Mouse (Mus musculus) adrenal gland, postnatal 14 days (tissue): ENCODE measurements at regions not wholly inside any gene's neighbourhood (a gene's known extent, or its start where the extent isn't known, plus 50 kb on each side); places are given as distances from the start of the nearest gene placed in this dataset.

Source experiments
- DNase-seq: peaks from one replicate; pipeline ENCODE4 v3.0.0; 2021; ENCODE audit warnings: mixed read lengths

- DNase-seq, result no peak
Observed at GRCm38 (mm10) chr4:66622650-66623394, 204.6 kb upstream of the Tlr4 start.

GRCm38 (mm10) chr4:66618811-66619440, 208.5 kb upstream of the Tlr4 start:
- no peak for DNase-seq

- DNase-seq, result no peak
Observed at GRCm38 (mm10) chr4:66617743-66618736, 209.3 kb upstream of the Tlr4 start.

- DNase-seq, result no peak
Observed at GRCm38 (mm10) chr4:66617101-66617500, 210.3 kb upstream of the Tlr4 start.

- DNase-seq, result no peak
Observed at GRCm38 (mm10) chr4:66604849-66605248, 200.4 kb upstream of the Astn2 start.

GRCm38 (mm10) chr4:66598737-66599136, 194.3 kb upstream of the Astn2 start:
- no peak for DNase-seq

- no peak for DNase-seq
Observed at GRCm38 (mm10) chr4:66586647-66587046, 182.2 kb upstream of the Astn2 start.

- no peak for DNase-seq
Observed at GRCm38 (mm10) chr4:66586166-66586565, 181.8 kb upstream of the Astn2 start.

GRCm38 (mm10) chr4:66556936-66557335, 152.5 kb upstream of the Astn2 start:
- DNase-seq, result no peak

- no peak for DNase-seq
Observed at GRCm38 (mm10) chr4:66550306-66551104, 146.1 kb upstream of the Astn2 start.

GRCm38 (mm10) chr4:66542833-66543436, 138.5 kb upstream of the Astn2 start:
- no peak for DNase-seq

- no peak for DNase-seq
Observed at GRCm38 (mm10) chr4:66524456-66524855, 120.0 kb upstream of the Astn2 start.

GRCm38 (mm10) chr4:66523886-66524245, 119.5 kb upstream of the Astn2 start:
- no peak for DNase-seq

- peak; percentile 53 for DNase-seq
Observed at GRCm38 (mm10) chr4:66523238-66523885, 119.0 kb upstream of the Astn2 start.

GRCm38 (mm10) chr4:66522097-66522809, 117.8 kb upstream of the Astn2 start:
- DNase-seq, result no peak

- no peak for DNase-seq
Observed at GRCm38 (mm10) chr4:66520796-66521195, 116.4 kb upstream of the Astn2 start.

GRCm38 (mm10) chr4:66515815-66516214, 111.4 kb upstream of the Astn2 start:
- DNase-seq, result no peak

- DNase-seq, result no peak
Observed at GRCm38 (mm10) chr4:66483496-66483895, 79.1 kb upstream of the Astn2 start.

GRCm38 (mm10) chr4:66482495-66483291, 78.3 kb upstream of the Astn2 start:
- peak; percentile 24 for DNase-seq
